ENCODE assay signal across 8 mouse cellular contexts in the genomic region with DNA sequence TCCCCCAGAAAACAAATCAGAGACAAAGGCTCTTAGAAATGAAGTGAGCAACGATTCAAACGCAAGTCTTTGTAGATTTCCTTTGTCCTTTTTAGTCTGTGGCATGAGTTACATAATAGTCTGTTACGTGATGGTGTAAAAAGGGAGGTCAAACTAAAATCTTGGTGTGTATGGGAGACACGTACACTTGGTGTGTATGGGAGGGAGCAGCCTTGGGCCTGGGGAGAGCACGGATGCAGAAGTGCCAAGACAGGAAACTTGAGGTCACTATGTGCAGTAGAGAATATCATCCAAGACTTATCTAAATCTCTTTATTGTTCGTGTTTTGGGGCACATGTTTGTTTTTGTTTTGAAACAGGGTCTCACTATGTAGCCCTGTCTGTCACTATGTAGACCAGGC. TPM values are rescaled to one million over a fixed set of nuclear protein-coding genes. Genes with fewer than 3 reads are reported as not detected.
A peak's percentile ranks its signal among the peaks of the same experiment; 100 is the strongest.
DNase-seq lines count a peak whose midpoint lies in the region; ATAC-seq and TF ChIP-seq lines count a peak whose summit lies in the region.

No protein-coding gene starts in this region.

- TF ChIP-seq CTCF in G1E (IDR thresholded peaks at IDR 0.05; ENCODE audit: low read depth, low read length) = no peak
- no peak for TF ChIP-seq CTCF in forebrain, postnatal 0 days (IDR thresholded peaks at IDR 0.05; ENCODE audit: low read depth)
- no peak for TF ChIP-seq CTCF in liver, postnatal 0 days (IDR thresholded peaks at IDR 0.05; ENCODE audit: low read depth)

- intact Hi-C loops in heart, postnatal 14 days (cut with DNase I) = no loop called here

- 25% methylated on average over 6 of the region's 6 CpGs for WGBS in heart, embryonic 14.5 days
- 29% methylated on average over 6 of the region's 6 CpGs for WGBS in forebrain, postnatal 0 days
- whole genome bisulfite sequencing in liver, postnatal 0 days (ENCODE audit: insufficient replicate concordance) = 13% methylated on average over 6 of the region's 6 CpGs

- no peak for DNase-seq in heart, postnatal 14 days
- no peak for DNase-seq in G1E (ENCODE audit: low spot score)
- no peak for DNase-seq in forebrain, postnatal 0 days
- no peak for DNase-seq in liver, postnatal 0 days
- no peak for DNase-seq in embryo, embryonic 10 days (ENCODE audit: low spot score)
- DNase-seq in c-Kit-positive CD71-positive TER-119-positive erythroid progenitor cells, embryonic 14.5 days (ENCODE audit: low spot score) = no peak

- peak overlapping the region; percentile 68 to 86 for H3K4me3 ChIP-seq in heart, embryonic 14.5 days (ENCODE audit: control insufficient read depth in 1 of 2, insufficient read depth in 1 of 2, low read depth in 1 of 2, low read length in 2 of 2)
- peak overlapping the region; percentile 89 for H3K4me3 ChIP-seq in G1E (ENCODE audit: low read depth, low read length)
- peak overlapping the region; percentile 72 for H3K4me3 ChIP-seq in forebrain, postnatal 0 days (ENCODE audit: low read depth, low read length)
- peak overlapping the region; percentile 76 for H3K4me3 ChIP-seq in liver, postnatal 0 days (ENCODE audit: low read depth, low read length)

- TF ChIP-seq EP300 in liver, postnatal 0 days (IDR thresholded peaks at IDR 0.05; ENCODE audit: low read depth) = no peak

- peak overlapping the region; percentile 88 for H3K9ac ChIP-seq in heart, embryonic 14.5 days (ENCODE audit: low read length)
- peak overlapping the region; percentile 81 for H3K9ac ChIP-seq in forebrain, postnatal 0 days
- peak overlapping the region; percentile 79 for H3K9ac ChIP-seq in liver, postnatal 0 days (replicated peaks)

- peak overlapping the region; percentile 79 for H3K4me2 ChIP-seq in heart, embryonic 14.5 days (ENCODE audit: low read length)
- H3K4me2 ChIP-seq in forebrain, postnatal 0 days (ENCODE audit: low read depth) = peak overlapping the region; percentile 50
- H3K4me2 ChIP-seq in liver, postnatal 0 days (ENCODE audit: low read depth, low read length) = peak overlapping the region; percentile 79

- no peaks in the 10 kb centered on the region for H3K9me3 ChIP-seq in heart, embryonic 14.5 days (ENCODE audit: control insufficient read depth, low read length)
- no peaks in the 10 kb centered on the region for H3K9me3 ChIP-seq in G1E (replicated peaks)
- no peaks in the 10 kb centered on the region for H3K9me3 ChIP-seq in forebrain, postnatal 0 days (ENCODE audit: low read length)
- no peaks in the 10 kb centered on the region for H3K9me3 ChIP-seq in liver, postnatal 0 days (ENCODE audit: low read length)

- ATAC-seq in heart, embryonic 14.5 days (ENCODE audit: insufficient number of reproducible peaks, insufficient read depth, low FRiP score, low read depth) = no peak
- ATAC-seq in G1E (ENCODE audit: extremely low read depth, insufficient number of reproducible peaks, low FRiP score, poor library complexity, severe bottlenecking) = no peak
- ATAC-seq in forebrain, postnatal 0 days = no peak
- peak; percentile 29 for ATAC-seq in liver, postnatal 0 days
- no peak for ATAC-seq in megakaryocyte-erythroid progenitor cell, adult 5-6 weeks (replicated peaks; ENCODE audit: low FRiP score, low TSS enrichment, poor library complexity, severe bottlenecking)

- H3K27ac ChIP-seq in heart, embryonic 14.5 days (replicated peaks in 1 of 2; ENCODE audit: control insufficient read depth in 1 of 2, insufficient read depth in 1 of 2, low read depth in 2 of 2, low read length in 2 of 2) = peak overlapping the region; percentile 84 to 87
- H3K27ac ChIP-seq in forebrain, postnatal 0 days (ENCODE audit: low read depth, low read length) = peak overlapping the region; percentile 90
- peak overlapping the region; percentile 85 for H3K27ac ChIP-seq in liver, postnatal 0 days (ENCODE audit: low read depth)

- H3K36me3 ChIP-seq in heart, embryonic 14.5 days (ENCODE audit: control insufficient read depth, insufficient read depth, low read length) = peaks cover 6% of the 10 kb centered on the region; the same call in 1 of the 2 replicates
- peaks cover 32% of the 10 kb centered on the region for H3K36me3 ChIP-seq in G1E (replicated peaks)
- peaks cover 5% of the 10 kb centered on the region; the same call in 1 of the 2 replicates for H3K36me3 ChIP-seq in forebrain, postnatal 0 days (ENCODE audit: insufficient read depth)
- peaks cover 14% of the 10 kb centered on the region for H3K36me3 ChIP-seq in liver, postnatal 0 days (replicated peaks; ENCODE audit: insufficient read depth, low read length)

- no peaks in the 10 kb centered on the region for H3K27me3 ChIP-seq in heart, embryonic 14.5 days (ENCODE audit: control insufficient read depth, insufficient read depth, low read length)
- H3K27me3 ChIP-seq in G1E (ENCODE audit: insufficient read depth, low read length) = no peaks in the 10 kb centered on the region
- no peaks in the 10 kb centered on the region for H3K27me3 ChIP-seq in forebrain, postnatal 0 days (ENCODE audit: insufficient read depth, low read length)
- no peaks in the 10 kb centered on the region for H3K27me3 ChIP-seq in liver, postnatal 0 days (ENCODE audit: insufficient read depth, low read length)

- peaks cover 14 to 26% of the 10 kb centered on the region in 2 experiments for H3K4me1 ChIP-seq in heart, embryonic 14.5 days (ENCODE audit: control insufficient read depth in 2 of 2, insufficient read depth in 2 of 2, low read length in 2 of 2)
- H3K4me1 ChIP-seq in G1E (ENCODE audit: insufficient read depth, low read depth, low read length) = peaks cover 58% of the 10 kb centered on the region
- peaks cover 20% of the 10 kb centered on the region for H3K4me1 ChIP-seq in forebrain, postnatal 0 days (ENCODE audit: insufficient read depth)
- H3K4me1 ChIP-seq in liver, postnatal 0 days (ENCODE audit: insufficient read depth) = peaks cover 18% of the 10 kb centered on the region

RNA-seq across cellular contexts. Expression of gene Tmem222, which starts 0.5 kb away (rescaled TPM):
- polyA plus RNA-seq in heart, embryonic 14.5 days (2014; fragmentation: Nextera tagmentation; extraction: Ambion mirVana) = 54.7 and 57.1 TPM in 2 replicates
- 10 to 100 TPM; 25.1 to 27.0 TPM for total RNA-seq in heart, postnatal 14 days (2021)
- total RNA-seq in G1E (2014; fragmentation: Nextera tagmentation) = 33.5 and 34.3 TPM in 2 replicates
- 25.2 and 30.3 TPM in 2 replicates for total RNA-seq in G1E (2017)
- 30.3 and 30.8 TPM in 2 replicates for polyA plus RNA-seq in G1E (2012)
- total RNA-seq in forebrain, postnatal 0 days (2014; rRNA removed) = 108 and 125 TPM in 2 replicates
- polyA plus RNA-seq in forebrain, postnatal 0 days (2015; fragmentation: Nextera tagmentation; extraction: Ambion mirVana) = 146 and 157 TPM in 2 replicates
- polyA plus RNA-seq in liver, postnatal 0 days (2015; fragmentation: Nextera tagmentation; extraction: Ambion mirVana) = 29.6 and 30.8 TPM in 2 replicates
- 38.1 and 66.4 TPM in 2 replicates for total RNA-seq in megakaryocyte-erythroid progenitor cell, adult 5-6 weeks (2014; fragmentation: Nextera tagmentation)
- total RNA-seq in megakaryocyte-erythroid progenitor cell, adult 5-6 weeks (2017) = 18.2 and 19.2 TPM in 2 replicates

RNA-seq across cellular contexts. Expression of gene Sytl1, which starts 15.2 kb away (rescaled TPM):
- 0.34 and 0.42 TPM in 2 replicates for polyA plus RNA-seq in heart, embryonic 14.5 days (2014; fragmentation: Nextera tagmentation; extraction: Ambion mirVana)
- 1 to 10 TPM in 1 of 2 experiments, under 1 TPM in 1; 0.84 to 2.4 TPM for total RNA-seq in heart, postnatal 14 days (2021)
- total RNA-seq in G1E (2014; fragmentation: Nextera tagmentation) (1.2 and 2.5 TPM in 2 replicates), G1E (2017) (0.05 and 0.35 TPM in 2 replicates)
- 1.4 and 1.7 TPM in 2 replicates for polyA plus RNA-seq in G1E (2012)
- total RNA-seq in forebrain, postnatal 0 days (2014; rRNA removed) = 0.69 TPM in 1 of 2 replicates, not detected in the other
- 0.14 and 0.52 TPM in 2 replicates for polyA plus RNA-seq in forebrain, postnatal 0 days (2015; fragmentation: Nextera tagmentation; extraction: Ambion mirVana)
- polyA plus RNA-seq in liver, postnatal 0 days (2015; fragmentation: Nextera tagmentation; extraction: Ambion mirVana) = 1.0 and 1.3 TPM in 2 replicates
- total RNA-seq in megakaryocyte-erythroid progenitor cell, adult 5-6 weeks (2014; fragmentation: Nextera tagmentation) = 0.44 and 1.6 TPM in 2 replicates
- total RNA-seq in megakaryocyte-erythroid progenitor cell, adult 5-6 weeks (2017) = 1.9 TPM in 1 of 2 replicates, not detected in the other

RNA-seq across cellular contexts. Expression of gene Map3k6, which starts 37.4 kb away (rescaled TPM):
- 1.6 and 2.3 TPM in 2 replicates for polyA plus RNA-seq in heart, embryonic 14.5 days (2014; fragmentation: Nextera tagmentation; extraction: Ambion mirVana)
- 10 to 100 TPM; 22.4 to 22.5 TPM for total RNA-seq in heart, postnatal 14 days (2021)
- total RNA-seq in G1E (2014; fragmentation: Nextera tagmentation) = 20.9 and 28.4 TPM in 2 replicates
- 27.6 and 29.2 TPM in 2 replicates for total RNA-seq in G1E (2017)
- polyA plus RNA-seq in G1E (2012) = 85.3 and 87.2 TPM in 2 replicates
- total RNA-seq in forebrain, postnatal 0 days (2014; rRNA removed) = 4.7 and 7.2 TPM in 2 replicates
- 4.3 and 4.4 TPM in 2 replicates for polyA plus RNA-seq in forebrain, postnatal 0 days (2015; fragmentation: Nextera tagmentation; extraction: Ambion mirVana)
- 1.2 and 1.3 TPM in 2 replicates for polyA plus RNA-seq in liver, postnatal 0 days (2015; fragmentation: Nextera tagmentation; extraction: Ambion mirVana)
- 10.6 and 15.9 TPM in 2 replicates for total RNA-seq in megakaryocyte-erythroid progenitor cell, adult 5-6 weeks (2014; fragmentation: Nextera tagmentation)
- total RNA-seq in megakaryocyte-erythroid progenitor cell, adult 5-6 weeks (2017) = 6.9 and 7.0 TPM in 2 replicates
